Mouse (Mus musculus) stomach, embryonic 15.5 days (tissue): ENCODE data around the gene 1810024B03Rik. TPM values are rescaled to one million over a fixed set of nuclear protein-coding genes. Genes with fewer than 3 reads are reported as not detected.
"Not testable (repeated sequence)": the region's sequence is repeated elsewhere in the genome, so short reads cannot be mapped to it uniquely, and the experiment has no call there.

Experiments
- ATAC-seq: fragments of 200-750 bp; cut with Nextera tagmentation; 2 replicates; pipeline ENCODE4 v1.8.0; 2017; ENCODE audit warnings: low read depth, moderate number of reproducible peaks, moderate TSS enrichment; ENCODE audit not compliant: insufficient read depth, low FRiP score
- H3K27ac ChIP-seq: fragments of 300-500 bp; sonication (generic); 2 replicates; pipeline ENCODE4 v1.5.1; 2015; ENCODE audit warnings: mild to moderate bottlenecking, inconsistent platforms
- H3K27me3 ChIP-seq: fragments of 300-500 bp; sonication (generic); replicated peaks from 2 replicates; pipeline ENCODE4 v1.6.1; 2015; ENCODE audit warnings: inconsistent platforms
- H3K36me3 ChIP-seq: fragments of 300-500 bp; sonication (generic); 2 replicates; pipeline ENCODE4 v1.6.1; 2015; ENCODE audit warnings: inconsistent platforms
- H3K4me1 ChIP-seq: fragments of 300-500 bp; sonication (generic); 2 replicates; pipeline ENCODE4 v1.6.1; 2015; ENCODE audit warnings: inconsistent platforms
- H3K4me2 ChIP-seq: fragments of 300-500 bp; sonication (generic); 2 replicates; pipeline ENCODE4 v1.6.1; 2015; ENCODE audit warnings: mild to moderate bottlenecking, inconsistent platforms
- H3K4me3 ChIP-seq: fragments of 300-500 bp; sonication (generic); replicated peaks from 2 replicates; pipeline ENCODE4 v1.5.1; 2015; ENCODE audit warnings: inconsistent platforms
- H3K9ac ChIP-seq: fragments of 300-500 bp; sonication (generic); 2 replicates; pipeline ENCODE4 v1.6.1; 2015; ENCODE audit warnings: inconsistent platforms
- H3K9me3 ChIP-seq: fragments of 300-500 bp; sonication (generic); 2 replicates; pipeline ENCODE4 v1.6.1; 2016; ENCODE audit warnings: inconsistent platforms
- WGBS: fragments of 180-500 bp; shearing (Covaris S2); methylation state at CpG from one replicate; pipeline ENCODE4 v1.1.7; 2015; 5-methylcytosine and 5-hydroxymethylcytosine counted together
- polyA plus RNA-seq: library from polyadenylated mRNA; unstranded; fragments of >200 nt; fragmentation: Nextera tagmentation; extraction: Ambion mirVana; gene quantifications from 2 replicates; pipeline ENCODE4 v1.2.1, GENCODE M21; 2015

Gene 1810024B03Rik
- polyA plus RNA-seq, 1 experiment from 2014 or later, result 1.9 TPM

DNA sequence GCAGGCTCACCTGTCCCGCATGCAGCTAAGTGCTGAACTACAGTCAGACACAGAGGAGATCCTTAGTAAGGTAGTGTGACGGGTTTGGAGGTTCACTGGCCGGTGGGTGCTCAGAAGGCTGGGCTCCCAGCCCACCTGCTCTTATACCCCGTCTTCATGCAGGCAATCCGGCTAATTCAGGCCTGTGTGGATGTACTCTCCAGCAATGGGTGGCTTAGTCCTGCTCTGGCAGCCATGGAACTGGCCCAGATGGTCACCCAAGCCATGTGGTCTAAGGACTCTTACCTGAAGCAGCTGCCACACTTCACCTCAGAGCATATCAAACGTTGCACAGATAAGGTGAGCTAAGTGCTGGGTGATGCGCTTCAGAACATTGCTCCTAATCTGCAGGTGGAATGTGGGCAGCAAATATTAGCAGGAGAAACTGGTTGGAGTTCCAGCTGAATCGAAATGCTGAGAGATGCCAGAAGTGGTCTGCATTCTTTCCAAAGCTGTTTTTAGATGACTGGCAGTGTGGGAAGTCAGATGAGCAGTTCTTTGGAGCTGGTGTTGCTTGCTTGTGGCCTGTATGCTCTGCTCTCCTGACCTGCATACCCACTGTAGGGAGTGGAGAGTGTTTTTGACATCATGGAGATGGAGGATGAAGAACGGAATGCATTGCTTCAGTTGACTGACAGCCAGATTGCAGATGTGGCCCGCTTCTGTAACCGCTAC, 30.0 kb upstream of the 1810024B03Rik start:
- no peaks in the 10 kb centered on the region for H3K27me3 ChIP-seq
- H3K36me3 ChIP-seq, result peaks cover 74% of the 10 kb centered on the region
- H3K9me3 ChIP-seq, result no peaks in the 10 kb centered on the region
- H3K4me2 ChIP-seq, result no peak overlapping the region
- no peak for ATAC-seq
- 91% methylated on average over 11 of the region's 11 CpGs for WGBS
- no peak overlapping the region for H3K9ac ChIP-seq
- H3K27ac ChIP-seq, result no peak overlapping the region
- H3K4me3 ChIP-seq, result no peak overlapping the region
- H3K4me1 ChIP-seq, result no peaks in the 10 kb centered on the region

DNA sequence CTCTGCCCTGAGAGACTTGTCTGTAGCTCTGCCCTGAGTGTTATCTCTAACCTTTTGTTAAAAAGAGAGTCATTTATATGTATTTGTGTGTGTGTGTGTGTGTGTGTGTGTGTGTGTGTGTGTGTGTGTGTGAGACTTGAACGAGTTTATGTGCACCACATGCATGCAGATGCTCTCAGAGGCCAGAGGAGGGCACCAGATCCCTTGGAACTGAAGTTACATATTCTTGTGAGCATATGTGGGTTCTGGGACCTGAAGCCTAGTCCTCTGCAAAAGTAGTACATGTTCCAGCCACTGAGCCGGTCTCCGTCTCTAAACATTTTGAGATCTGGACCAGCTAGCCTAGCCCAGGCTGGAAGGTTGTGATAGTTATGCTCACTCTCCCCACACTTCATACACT, 17.2 kb upstream of the 1810024B03Rik start:
- Histone ChIP-seq H3K27me3 (no peaks in the 10 kb centered on the region), H3K9ac (no peak overlapping the region), H3K9me3 (no peaks in the 10 kb centered on the region), H3K36me3 (peaks cover 78% of the 10 kb centered on the region), H3K4me3 (no peak overlapping the region), H3K4me2 (no peak overlapping the region), H3K4me1 (no peaks in the 10 kb centered on the region), H3K27ac (no peak overlapping the region)
- WGBS, result 95% methylated on average over 3 of the region's 3 CpGs
- ATAC-seq, result no peak

DNA sequence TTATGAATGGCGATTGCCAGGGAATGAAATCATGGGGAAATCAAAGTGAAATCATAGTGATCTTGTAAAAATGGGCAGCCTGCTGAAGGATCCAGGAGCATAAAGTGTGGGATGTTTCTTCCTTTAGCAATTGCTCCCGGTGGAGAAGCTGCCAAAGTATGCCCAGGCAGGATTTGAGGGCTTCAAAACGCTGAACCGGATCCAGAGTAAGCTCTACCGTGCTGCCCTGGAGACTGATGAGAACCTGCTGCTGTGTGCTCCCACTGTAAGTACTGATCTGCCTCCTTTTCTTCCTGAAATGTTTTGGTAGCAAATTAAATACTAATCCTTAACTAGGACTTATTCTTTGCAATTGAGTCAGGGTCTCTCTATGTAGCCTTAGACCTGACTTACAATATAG, 9.7 kb upstream of the 1810024B03Rik start:
- 90% methylated on average over 5 of the region's 5 CpGs for WGBS
- Histone ChIP-seq H3K4me1 (no peaks in the 10 kb centered on the region), H3K9me3 (no peaks in the 10 kb centered on the region), H3K4me3 (no peak overlapping the region), H3K4me2 (no peak overlapping the region), H3K27ac (no peak overlapping the region), H3K9ac (no peak overlapping the region), H3K36me3 (peaks cover 62% of the 10 kb centered on the region), H3K27me3 (no peaks in the 10 kb centered on the region)
- no peak for ATAC-seq

DNA sequence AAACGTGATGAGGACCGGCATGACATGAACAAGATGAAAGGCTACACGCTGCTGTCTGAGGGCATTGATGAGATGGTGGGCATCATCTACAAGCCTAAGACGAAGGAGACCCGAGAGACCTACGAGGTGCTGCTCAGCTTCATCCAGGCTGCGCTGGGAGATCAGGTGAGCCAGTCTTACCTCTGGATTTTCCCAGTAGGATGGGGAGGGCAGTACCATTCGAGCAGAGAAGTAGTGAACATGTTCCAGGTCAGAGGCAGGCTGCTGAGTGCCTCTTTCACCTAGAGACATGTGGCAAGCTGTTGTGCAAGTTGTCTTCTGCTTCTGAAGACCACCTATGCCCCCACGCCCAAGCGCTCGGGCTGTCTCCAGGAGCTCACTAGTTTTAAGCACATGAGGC, 2.6 kb upstream of the 1810024B03Rik start:
- Histone ChIP-seq H3K4me3 (no peak overlapping the region), H3K36me3 (peaks cover 34% of the 10 kb centered on the region), H3K4me2 (no peak overlapping the region), H3K4me1 (peaks cover 3% of the 10 kb centered on the region; the same call in 1 of the 2 replicates), H3K9ac (no peak overlapping the region), H3K27me3 (no peaks in the 10 kb centered on the region), H3K9me3 (no peaks in the 10 kb centered on the region), H3K27ac (no peak overlapping the region)
- 93% methylated on average over 11 of the region's 11 CpGs for WGBS
- no peak for ATAC-seq

DNA sequence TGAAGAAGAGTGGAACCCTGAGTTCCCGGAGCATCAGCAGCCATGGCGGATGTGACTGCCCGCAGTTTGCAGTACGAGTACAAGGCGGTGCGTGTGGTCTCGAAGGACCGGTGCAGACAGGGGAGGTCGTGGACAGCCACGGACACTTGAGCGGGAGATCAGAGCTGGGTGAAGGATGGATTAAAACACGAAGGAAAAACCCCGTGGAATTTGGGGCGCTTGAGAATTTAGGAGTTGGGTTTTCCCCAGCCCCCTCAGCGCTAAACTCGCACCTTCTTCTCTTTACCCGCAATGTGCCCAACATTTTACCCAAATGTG, 331 bp upstream of the 1810024B03Rik start:
- no peaks in the 10 kb centered on the region for H3K27me3 ChIP-seq
- H3K4me3 ChIP-seq, result peak overlapping the region; percentile 94
- peak overlapping the region; percentile 80 for H3K9ac ChIP-seq
- under 1% methylated on average over 17 of the region's 17 CpGs for WGBS
- H3K36me3 ChIP-seq, result peaks cover 24% of the 10 kb centered on the region
- peak overlapping the region; percentile 82 for H3K4me2 ChIP-seq
- H3K4me1 ChIP-seq, result peaks cover 3% of the 10 kb centered on the region; the same call in 1 of the 2 replicates
- peak overlapping the region; percentile 73; the same call in 1 of the 2 replicates for H3K27ac ChIP-seq
- ATAC-seq, result peak; percentile 48; the same call in 1 of the 2 replicates
- H3K9me3 ChIP-seq, result no peaks in the 10 kb centered on the region

DNA sequence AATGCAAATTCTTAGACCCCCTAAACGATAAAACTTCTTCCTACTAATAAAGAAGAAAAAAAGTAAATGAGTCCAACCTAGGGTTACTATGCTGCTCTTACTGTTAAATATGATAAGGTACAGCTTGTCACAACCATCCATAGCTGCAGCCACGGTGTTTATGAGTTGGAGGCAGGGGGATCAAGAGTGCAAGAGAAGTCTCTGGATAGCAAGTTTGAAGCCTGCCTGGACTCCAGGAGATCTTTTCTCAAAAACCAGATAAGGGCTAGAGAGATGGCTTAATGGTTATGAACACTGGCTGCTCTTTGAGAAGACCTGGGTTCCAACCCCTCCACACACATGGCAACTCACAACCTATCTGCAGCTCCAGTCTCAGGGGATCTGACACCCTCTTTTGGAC, 1.2 kb downstream of the 1810024B03Rik start:
- WGBS, result 95% methylated on average over 2 of the region's 2 CpGs
- H3K4me2 ChIP-seq, result no peak overlapping the region
- H3K9ac ChIP-seq, result no peak overlapping the region

DNA sequence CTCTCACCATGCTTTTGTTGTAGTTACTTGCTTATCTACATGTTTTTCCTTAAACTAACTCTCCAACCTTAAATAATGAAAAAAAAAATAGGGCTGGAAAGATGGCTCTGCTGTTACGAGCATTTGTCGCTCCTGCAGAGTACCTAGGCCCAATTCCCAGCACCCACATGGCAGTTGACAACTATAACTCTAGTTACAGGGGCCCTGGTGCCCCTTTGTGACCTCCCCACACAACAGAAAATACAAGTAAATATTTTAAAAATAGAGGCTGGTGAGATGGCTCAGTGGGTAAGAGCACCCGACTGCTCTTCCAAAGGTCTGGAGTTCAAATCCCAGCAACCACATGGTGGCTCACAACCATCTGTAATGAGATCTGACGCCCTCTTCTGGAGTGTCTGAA, 2.1 kb downstream of the 1810024B03Rik start:
- not testable (repeated sequence) for H3K4me1 ChIP-seq, H3K4me2 ChIP-seq, H3K4me3 ChIP-seq, ATAC-seq, H3K27ac ChIP-seq, H3K27me3 ChIP-seq, H3K9me3 ChIP-seq, H3K36me3 ChIP-seq, H3K9ac ChIP-seq
- 88% methylated on average over 4 of the region's 4 CpGs for WGBS

More for the DNA sequence above, 1.2 kb downstream of the 1810024B03Rik start:
- Histone ChIP-seq H3K4me3 (no peak overlapping the region), H3K36me3 (peaks cover 15% of the 10 kb centered on the region), H3K9me3 (no peaks in the 10 kb centered on the region), H3K27ac (no peak overlapping the region), H3K27me3 (no peaks in the 10 kb centered on the region), H3K4me1 (peaks cover 3% of the 10 kb centered on the region; the same call in 1 of the 2 replicates)
- no peak for ATAC-seq

DNA sequence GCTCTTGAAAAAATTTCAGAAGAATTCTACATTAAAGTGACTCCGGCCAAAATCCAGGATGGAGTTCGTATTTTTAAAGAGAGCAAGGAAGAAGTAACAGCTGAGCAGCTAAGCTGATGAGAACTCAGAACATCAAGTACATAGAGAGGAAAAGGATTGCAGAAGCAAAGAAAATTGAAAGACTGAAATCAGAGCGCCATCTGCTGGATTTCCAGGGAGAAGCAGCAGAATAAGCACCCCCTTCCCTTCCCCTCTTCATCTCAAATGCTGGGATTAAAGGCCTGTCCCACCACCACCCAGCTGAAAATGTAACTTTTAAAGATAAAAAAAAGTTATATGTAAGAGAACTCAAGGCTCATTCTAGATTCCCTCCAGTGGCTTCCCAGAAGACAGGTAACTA, 3.1 kb downstream of the 1810024B03Rik start:
- ATAC-seq, result no peak
- Histone ChIP-seq H3K36me3 (no peaks in the 10 kb centered on the region), H3K27me3 (no peaks in the 10 kb centered on the region), H3K4me2 (no peak overlapping the region), H3K4me1 (peaks cover 3% of the 10 kb centered on the region; the same call in 1 of the 2 replicates), H3K9ac (no peak overlapping the region), H3K4me3 (no peak overlapping the region), H3K9me3 (no peaks in the 10 kb centered on the region), H3K27ac (no peak overlapping the region)
- WGBS, result 29% methylated on average over 3 of the region's 3 CpGs

DNA sequence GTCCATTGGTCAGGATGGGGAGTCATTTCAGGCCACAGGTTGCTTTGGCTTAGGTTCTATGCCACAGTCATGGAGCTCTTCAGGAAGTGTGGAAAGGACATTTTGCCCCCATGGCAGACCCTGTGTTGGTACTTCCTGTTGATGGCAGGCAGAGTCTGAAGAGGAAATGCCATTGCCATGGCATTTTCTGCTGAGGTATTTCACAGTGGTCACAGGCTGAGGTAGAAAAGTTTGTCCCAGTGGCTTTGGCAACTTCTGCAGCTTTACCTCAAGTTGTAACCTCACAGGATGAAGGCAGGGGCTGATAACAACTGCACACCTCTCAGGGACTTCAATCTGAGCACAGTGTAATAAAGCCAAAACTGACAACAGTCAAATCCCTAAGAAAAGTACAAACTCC, 18.5 kb downstream of the 1810024B03Rik start:
- H3K36me3 ChIP-seq, result no peaks in the 10 kb centered on the region
- no peak for ATAC-seq
- H3K27ac ChIP-seq, result no peak overlapping the region
- H3K4me3 ChIP-seq, result no peak overlapping the region
- no peaks in the 10 kb centered on the region for H3K4me1 ChIP-seq
- H3K9ac ChIP-seq, result no peak overlapping the region
- H3K27me3 ChIP-seq, result no peaks in the 10 kb centered on the region
- no peak overlapping the region for H3K4me2 ChIP-seq
- H3K9me3 ChIP-seq, result no peaks in the 10 kb centered on the region

DNA sequence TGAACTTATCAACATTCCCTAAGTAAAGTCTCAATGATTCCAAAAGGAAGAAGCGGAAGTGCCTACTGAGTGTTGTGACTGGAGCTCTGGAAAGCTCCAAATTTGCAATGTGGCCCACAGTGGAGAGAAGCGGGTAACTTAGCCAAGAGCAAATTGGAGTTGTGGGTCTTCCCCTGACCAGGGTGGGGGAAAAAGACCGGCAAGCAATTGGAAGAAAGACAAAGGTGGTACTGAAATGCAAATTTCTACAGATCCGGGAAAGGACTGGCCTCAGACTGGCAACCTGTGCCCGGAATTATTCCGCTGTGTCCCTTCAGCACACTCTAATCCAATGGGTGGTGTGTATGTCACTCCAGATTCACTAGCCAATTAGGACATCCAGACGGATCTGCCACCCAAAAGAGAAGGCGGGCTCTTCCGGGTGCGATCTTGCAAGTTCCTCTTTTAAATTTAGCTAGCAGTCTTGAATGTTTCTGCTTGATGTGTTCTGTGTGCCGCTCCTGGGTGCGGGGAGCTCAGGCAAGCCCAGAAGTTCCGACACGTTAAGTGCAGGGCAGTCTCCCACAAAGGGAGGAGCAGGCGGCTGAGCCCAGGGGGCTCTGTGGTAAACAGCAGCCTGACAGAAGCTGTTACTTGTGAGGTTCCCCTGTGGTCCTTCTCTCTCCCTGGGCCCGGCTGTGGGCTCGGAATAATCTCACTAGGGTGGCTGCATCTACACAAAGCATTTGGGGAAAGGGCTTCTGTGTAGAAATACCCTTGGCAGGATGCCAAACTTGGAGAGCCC, 25.3 kb downstream of the 1810024B03Rik start:
- Histone ChIP-seq H3K27me3 (no peaks in the 10 kb centered on the region), H3K9ac (peak overlapping the region; percentile 50; the same call in 1 of the 2 replicates), H3K4me3 (peak overlapping the region; percentile 53), H3K4me1 (no peaks in the 10 kb centered on the region), H3K4me2 (peak overlapping the region; percentile 72), H3K27ac (peak overlapping the region; percentile 83), H3K36me3 (no peaks in the 10 kb centered on the region), H3K9me3 (no peaks in the 10 kb centered on the region)
- 2% methylated on average over 17 of the region's 17 CpGs for WGBS
- peak; percentile 100 for ATAC-seq

DNA sequence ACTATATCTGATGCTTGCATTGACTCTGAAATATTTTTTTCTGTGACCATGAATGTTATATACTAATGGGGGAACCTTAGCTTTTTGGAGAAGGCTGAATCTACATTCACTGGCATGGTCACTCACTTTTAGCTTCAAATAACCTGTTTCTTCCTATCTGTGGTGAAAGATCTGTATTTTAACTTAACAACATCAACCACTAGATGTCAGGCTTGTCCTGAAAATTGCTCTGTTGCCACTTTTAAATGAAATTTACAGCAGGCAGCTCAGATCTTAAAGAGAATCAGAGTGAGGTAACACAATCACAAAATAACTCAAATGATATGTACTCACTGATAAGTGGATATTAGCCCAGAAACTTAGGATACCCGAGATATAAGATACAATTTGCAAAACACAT, 41.8 kb downstream of the 1810024B03Rik start:
- ATAC-seq, result not testable (repeated sequence)

DNA sequence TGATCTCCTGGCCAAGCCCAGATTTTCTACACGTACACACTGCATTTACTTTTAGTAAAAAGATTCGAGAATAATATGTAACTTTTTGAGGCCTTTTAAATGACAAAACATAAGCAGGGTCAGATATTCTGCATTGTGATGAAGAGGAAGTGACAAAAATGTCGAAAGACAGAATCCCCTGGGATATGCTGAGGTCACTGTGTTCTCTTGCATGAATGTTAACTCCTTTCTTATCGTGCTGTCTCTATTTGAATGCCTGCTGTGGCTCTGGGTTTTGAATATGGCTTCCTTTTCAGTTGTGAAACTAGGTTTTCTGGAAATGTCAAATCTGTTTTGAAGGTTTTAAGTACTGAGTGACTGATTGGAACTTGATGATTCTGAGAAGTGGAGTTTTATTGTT, 42.4 kb downstream of the 1810024B03Rik start:
- no peak overlapping the region for H3K4me3 ChIP-seq
- H3K27me3 ChIP-seq, result no peaks in the 10 kb centered on the region
- no peaks in the 10 kb centered on the region for H3K36me3 ChIP-seq
- ATAC-seq, result no peak
- H3K4me1 ChIP-seq, result no peaks in the 10 kb centered on the region
- no peak overlapping the region for H3K4me2 ChIP-seq
- WGBS, result 53% methylated on average over 4 of the region's 4 CpGs
- H3K9me3 ChIP-seq, result no peaks in the 10 kb centered on the region
- no peak overlapping the region for H3K27ac ChIP-seq
- no peak overlapping the region for H3K9ac ChIP-seq

More for the DNA sequence above, 41.8 kb downstream of the 1810024B03Rik start:
- not testable (repeated sequence) for H3K27ac ChIP-seq, H3K36me3 ChIP-seq, H3K9ac ChIP-seq, H3K4me3 ChIP-seq, H3K4me1 ChIP-seq, H3K9me3 ChIP-seq, H3K27me3 ChIP-seq, H3K4me2 ChIP-seq
- 7% methylated on average over 1 of the region's 1 CpGs for WGBS
